Mouse (Mus musculus): ENCODE results near the gene 4933421I07Rik. TPM values are rescaled to one million over a fixed set of nuclear protein-coding genes. Genes with fewer than 3 reads are reported as not detected.

The 4933421I07Rik gene
- polyA plus RNA-seq (2014; fragmentation: Nextera tagmentation; extraction: Ambion mirVana), result not detected in 2 replicates

GRCm38 (mm10) chr7:42447850-42448249 lies at the start of gene 4933421I07Rik:
TSS of gene 4933421I07Rik (minus strand) at chr7:42448120.
- ATAC-seq (ENCODE audit: insufficient number of reproducible peaks, insufficient read depth, low FRiP score, low read depth), result no peak

GRCm38 (mm10) chr7:42497356-42497755 lies 49.4 kb upstream of the 4933421I07Rik start:
- H3K4me2 ChIP-seq (ENCODE audit: low read length), result no peak overlapping the region
- H3K27me3 ChIP-seq (ENCODE audit: control insufficient read depth, insufficient read depth, low read length), result no peaks in the 10 kb centered on the region
- H3K4me1 ChIP-seq (ENCODE audit: control insufficient read depth in 2 of 2, insufficient read depth in 2 of 2, low read length in 2 of 2), result no peaks in the 10 kb centered on the region
- H3K36me3 ChIP-seq (ENCODE audit: control insufficient read depth, insufficient read depth, low read length), result peaks cover 4% of the 10 kb centered on the region; the same call in 1 of the 2 replicates
- no peaks in the 10 kb centered on the region for H3K9me3 ChIP-seq (ENCODE audit: control insufficient read depth, low read length)
- no peak for ATAC-seq (ENCODE audit: insufficient number of reproducible peaks, insufficient read depth, low FRiP score, low read depth)
- WGBS, result 87% methylated on average over 9 of the region's 9 CpGs
- H3K4me3 ChIP-seq (ENCODE audit: control insufficient read depth in 1 of 2, insufficient read depth in 1 of 2, low read depth in 1 of 2, low read length in 2 of 2), result no peak overlapping the region
- H3K27ac ChIP-seq (replicated peaks in 1 of 2; ENCODE audit: control insufficient read depth in 1 of 2, insufficient read depth in 1 of 2, low read depth in 2 of 2, low read length in 2 of 2), result no peak overlapping the region
- H3K9ac ChIP-seq (ENCODE audit: low read length), result no peak overlapping the region

More at GRCm38 (mm10) chr7:42447850-42448249, at the start of gene 4933421I07Rik:
- Histone ChIP-seq H3K4me2 (ENCODE audit: low read length) (no peak within 1 kb of the TSS), H3K27me3 (ENCODE audit: control insufficient read depth, insufficient read depth, low read length) (no peaks in the 10 kb centered on the region), H3K9me3 (ENCODE audit: control insufficient read depth, low read length) (peaks cover 31% of the 10 kb centered on the region), H3K36me3 (ENCODE audit: control insufficient read depth, insufficient read depth, low read length) (no peaks in the 10 kb centered on the region), H3K9ac (ENCODE audit: low read length) (no peak within 1 kb of the TSS), H3K4me3 (ENCODE audit: control insufficient read depth in 1 of 2, insufficient read depth in 1 of 2, low read depth in 1 of 2, low read length in 2 of 2) (no peak within 1 kb of the TSS), H3K4me1 (ENCODE audit: control insufficient read depth in 2 of 2, insufficient read depth in 2 of 2, low read length in 2 of 2) (no peaks in the 10 kb centered on the region), H3K27ac (replicated peaks in 1 of 2; ENCODE audit: control insufficient read depth in 1 of 2, insufficient read depth in 1 of 2, low read depth in 2 of 2, low read length in 2 of 2) (no peak within 1 kb of the TSS)
- 57% methylated on average over 5 of the region's 5 CpGs for WGBS

GRCm38 (mm10) chr7:42496202-42496601 lies 48.3 kb upstream of the 4933421I07Rik start:
- Histone ChIP-seq H3K36me3 (ENCODE audit: control insufficient read depth, insufficient read depth, low read length) (peaks cover 4% of the 10 kb centered on the region; the same call in 1 of the 2 replicates), H3K4me2 (ENCODE audit: low read length) (no peak overlapping the region), H3K9me3 (ENCODE audit: control insufficient read depth, low read length) (no peaks in the 10 kb centered on the region), H3K27ac (replicated peaks in 1 of 2; ENCODE audit: control insufficient read depth in 1 of 2, insufficient read depth in 1 of 2, low read depth in 2 of 2, low read length in 2 of 2) (no peak overlapping the region), H3K27me3 (ENCODE audit: control insufficient read depth, insufficient read depth, low read length) (no peaks in the 10 kb centered on the region), H3K9ac (ENCODE audit: low read length) (no peak overlapping the region), H3K4me1 (ENCODE audit: control insufficient read depth in 2 of 2, insufficient read depth in 2 of 2, low read length in 2 of 2) (no peaks in the 10 kb centered on the region), H3K4me3 (ENCODE audit: control insufficient read depth in 1 of 2, insufficient read depth in 1 of 2, low read depth in 1 of 2, low read length in 2 of 2) (no peak overlapping the region)
- WGBS, result 92% methylated on average over 1 of the region's 1 CpGs
- ATAC-seq (ENCODE audit: insufficient number of reproducible peaks, insufficient read depth, low FRiP score, low read depth), result no peak

GRCm38 (mm10) chr7:42490859-42491258 lies 42.9 kb upstream of the 4933421I07Rik start:
- no peak for ATAC-seq (ENCODE audit: insufficient number of reproducible peaks, insufficient read depth, low FRiP score, low read depth)
- WGBS, result 90% methylated on average over 5 of the region's 5 CpGs
- Histone ChIP-seq H3K4me3 (ENCODE audit: control insufficient read depth in 1 of 2, insufficient read depth in 1 of 2, low read depth in 1 of 2, low read length in 2 of 2) (no peak overlapping the region), H3K27ac (replicated peaks in 1 of 2; ENCODE audit: control insufficient read depth in 1 of 2, insufficient read depth in 1 of 2, low read depth in 2 of 2, low read length in 2 of 2) (no peak overlapping the region), H3K4me2 (ENCODE audit: low read length) (no peak overlapping the region), H3K4me1 (ENCODE audit: control insufficient read depth in 2 of 2, insufficient read depth in 2 of 2, low read length in 2 of 2) (no peaks in the 10 kb centered on the region), H3K36me3 (ENCODE audit: control insufficient read depth, insufficient read depth, low read length) (peaks cover 19% of the 10 kb centered on the region), H3K9me3 (ENCODE audit: control insufficient read depth, low read length) (no peaks in the 10 kb centered on the region), H3K27me3 (ENCODE audit: control insufficient read depth, insufficient read depth, low read length) (no peaks in the 10 kb centered on the region), H3K9ac (ENCODE audit: low read length) (no peak overlapping the region)

GRCm38 (mm10) chr7:42490358-42490757 lies 42.4 kb upstream of the 4933421I07Rik start:
- Histone ChIP-seq H3K27ac (replicated peaks in 1 of 2; ENCODE audit: control insufficient read depth in 1 of 2, insufficient read depth in 1 of 2, low read depth in 2 of 2, low read length in 2 of 2) (no peak overlapping the region), H3K36me3 (ENCODE audit: control insufficient read depth, insufficient read depth, low read length) (peaks cover 19% of the 10 kb centered on the region)
- WGBS, result 91% methylated on average over 4 of the region's 4 CpGs

GRCm38 (mm10) chr7:42454640-42455039 lies 6.7 kb upstream of the 4933421I07Rik start:
- 60% methylated on average over 4 of the region's 4 CpGs for WGBS
- H3K9me3 ChIP-seq (ENCODE audit: control insufficient read depth, low read length), result peaks cover 19% of the 10 kb centered on the region
- H3K36me3 ChIP-seq (ENCODE audit: control insufficient read depth, insufficient read depth, low read length), result no peaks in the 10 kb centered on the region
- no peaks in the 10 kb centered on the region for H3K4me1 ChIP-seq (ENCODE audit: control insufficient read depth in 2 of 2, insufficient read depth in 2 of 2, low read length in 2 of 2)
- no peaks in the 10 kb centered on the region for H3K27me3 ChIP-seq (ENCODE audit: control insufficient read depth, insufficient read depth, low read length)
- H3K9ac ChIP-seq (ENCODE audit: low read length), result no peak overlapping the region
- ATAC-seq (ENCODE audit: insufficient number of reproducible peaks, insufficient read depth, low FRiP score, low read depth), result no peak
- H3K4me2 ChIP-seq (ENCODE audit: low read length), result no peak overlapping the region
- H3K4me3 ChIP-seq (ENCODE audit: control insufficient read depth in 1 of 2, insufficient read depth in 1 of 2, low read depth in 1 of 2, low read length in 2 of 2), result no peak overlapping the region
- no peak overlapping the region for H3K27ac ChIP-seq (replicated peaks in 1 of 2; ENCODE audit: control insufficient read depth in 1 of 2, insufficient read depth in 1 of 2, low read depth in 2 of 2, low read length in 2 of 2)

More at GRCm38 (mm10) chr7:42490358-42490757, 42.4 kb upstream of the 4933421I07Rik start:
- Histone ChIP-seq H3K9ac (ENCODE audit: low read length) (no peak overlapping the region), H3K9me3 (ENCODE audit: control insufficient read depth, low read length) (no peaks in the 10 kb centered on the region), H3K4me3 (ENCODE audit: control insufficient read depth in 1 of 2, insufficient read depth in 1 of 2, low read depth in 1 of 2, low read length in 2 of 2) (no peak overlapping the region), H3K4me2 (ENCODE audit: low read length) (no peak overlapping the region), H3K27me3 (ENCODE audit: control insufficient read depth, insufficient read depth, low read length) (no peaks in the 10 kb centered on the region), H3K4me1 (ENCODE audit: control insufficient read depth in 2 of 2, insufficient read depth in 2 of 2, low read length in 2 of 2) (no peaks in the 10 kb centered on the region)
- no peak for ATAC-seq (ENCODE audit: insufficient number of reproducible peaks, insufficient read depth, low FRiP score, low read depth)

GRCm38 (mm10) chr7:42450618-42451017 lies 2.7 kb upstream of the 4933421I07Rik start:
- no peak overlapping the region for H3K4me2 ChIP-seq (ENCODE audit: low read length)

GRCm38 (mm10) chr7:42447352-42447751 lies 568 bp downstream of the 4933421I07Rik start:
- no peak overlapping the region for H3K27ac ChIP-seq (replicated peaks in 1 of 2; ENCODE audit: control insufficient read depth in 1 of 2, insufficient read depth in 1 of 2, low read depth in 2 of 2, low read length in 2 of 2)
- H3K4me1 ChIP-seq (ENCODE audit: control insufficient read depth in 2 of 2, insufficient read depth in 2 of 2, low read length in 2 of 2), result no peaks in the 10 kb centered on the region
- no peaks in the 10 kb centered on the region for H3K36me3 ChIP-seq (ENCODE audit: control insufficient read depth, insufficient read depth, low read length)
- H3K27me3 ChIP-seq (ENCODE audit: control insufficient read depth, insufficient read depth, low read length), result no peaks in the 10 kb centered on the region
- WGBS, result 73% methylated on average over 9 of the region's 9 CpGs
- peaks cover 30% of the 10 kb centered on the region for H3K9me3 ChIP-seq (ENCODE audit: control insufficient read depth, low read length)
- no peak overlapping the region for H3K4me2 ChIP-seq (ENCODE audit: low read length)
- H3K4me3 ChIP-seq (ENCODE audit: control insufficient read depth in 1 of 2, insufficient read depth in 1 of 2, low read depth in 1 of 2, low read length in 2 of 2), result no peak overlapping the region
- no peak overlapping the region for H3K9ac ChIP-seq (ENCODE audit: low read length)
- no peak for ATAC-seq (ENCODE audit: insufficient number of reproducible peaks, insufficient read depth, low FRiP score, low read depth)

More at GRCm38 (mm10) chr7:42450618-42451017, 2.7 kb upstream of the 4933421I07Rik start:
- no peaks in the 10 kb centered on the region for H3K4me1 ChIP-seq (ENCODE audit: control insufficient read depth in 2 of 2, insufficient read depth in 2 of 2, low read length in 2 of 2)
- no peaks in the 10 kb centered on the region for H3K27me3 ChIP-seq (ENCODE audit: control insufficient read depth, insufficient read depth, low read length)
- H3K9me3 ChIP-seq (ENCODE audit: control insufficient read depth, low read length), result peaks cover 41% of the 10 kb centered on the region
- no peak overlapping the region for H3K4me3 ChIP-seq (ENCODE audit: control insufficient read depth in 1 of 2, insufficient read depth in 1 of 2, low read depth in 1 of 2, low read length in 2 of 2)
- H3K9ac ChIP-seq (ENCODE audit: low read length), result no peak overlapping the region
- 29% methylated on average over 3 of the region's 3 CpGs for WGBS
- H3K27ac ChIP-seq (replicated peaks in 1 of 2; ENCODE audit: control insufficient read depth in 1 of 2, insufficient read depth in 1 of 2, low read depth in 2 of 2, low read length in 2 of 2), result no peak overlapping the region
- ATAC-seq (ENCODE audit: insufficient number of reproducible peaks, insufficient read depth, low FRiP score, low read depth), result no peak
- H3K36me3 ChIP-seq (ENCODE audit: control insufficient read depth, insufficient read depth, low read length), result no peaks in the 10 kb centered on the region
